Mouse (Mus musculus) granulocyte monocyte progenitor cell, adult 5-6 weeks (primary cell): Measurements from ENCODE around the gene Ugt2b5. TPM values are rescaled to one million over a fixed set of nuclear protein-coding genes. Genes with fewer than 3 reads are reported as not detected.
"Not testable (repeated sequence)": the region's sequence is repeated elsewhere in the genome, so short reads cannot be mapped to it uniquely, and the experiment has no call there.

Experiments
- ATAC-seq: replicated peaks from 2 replicates; pipeline ENCODE4 v1.8.0; 2016; ENCODE audit warnings: mild to moderate bottlenecking, moderate TSS enrichment, inconsistent platforms; ENCODE audit not compliant: poor library complexity, severe bottlenecking
- total RNA-seq, 2 experiments: library from RNA; stranded (forward) in 1 of 2; stranded (reverse) in 1 of 2; fragments of 200-712, 200-1000 nt in 1 of 2; fragments of >200 nt in 1 of 2; fragmentation: Nextera tagmentation in 1 of 2; gene quantifications; 2 replicates each; pipeline ENCODE4 v1.2.3; 2014 to 2017

Ugt2b5 gene
- not detected in 2 replicates for total RNA-seq (2014; fragmentation: Nextera tagmentation)
- total RNA-seq (2017): not detected in 2 replicates

- ATAC-seq: not testable (repeated sequence)
Measured at GRCm38 (mm10) chr5:87140196-87140595, at the start of gene Ugt2b5. TSS of gene Ugt2b5 (minus strand) at chr5:87140318.

- not testable (repeated sequence) for ATAC-seq
Measured at GRCm38 (mm10) chr5:87175780-87176179, 35.7 kb upstream of the Ugt2b5 start.

GRCm38 (mm10) chr5:87174671-87175070 is 34.6 kb upstream of the Ugt2b5 start:
- no peak for ATAC-seq

- ATAC-seq: no peak
Measured at GRCm38 (mm10) chr5:87147741-87148454, 7.8 kb upstream of the Ugt2b5 start.

- ATAC-seq: no peak
Measured at GRCm38 (mm10) chr5:87142865-87143456, 2.8 kb upstream of the Ugt2b5 start.

GRCm38 (mm10) chr5:87103697-87104096 is 36.4 kb downstream of the Ugt2b5 start:
- not testable (repeated sequence) for ATAC-seq

- ATAC-seq: no peak
Measured at GRCm38 (mm10) chr5:87092346-87093027, 47.6 kb downstream of the Ugt2b5 start, which contains the start of gene Ugt2b36. TSS of gene Ugt2b36 (minus strand) at chr5:87092555.

- no peak for ATAC-seq
Measured at GRCm38 (mm10) chr5:87091111-87091510, 49.0 kb downstream of the Ugt2b5 start.

GRCm38 (mm10) chr5:87089264-87089663 is 50.9 kb downstream of the Ugt2b5 start:
- no peak for ATAC-seq

- no peak for ATAC-seq
Measured at GRCm38 (mm10) chr5:87086269-87086668, 53.8 kb downstream of the Ugt2b5 start.

Other genes with a start within 250 kb of the Ugt2b5 start
- gene Ugt2b34, start 233.4 kb downstream of the Ugt2b5 start, total RNA-seq (2014; fragmentation: Nextera tagmentation): not detected in 2 replicates
- not detected in 2 replicates for gene Ugt2b34, start 233.4 kb downstream of the Ugt2b5 start, total RNA-seq (2017)
- gene Ugt2b1, start 213.8 kb downstream of the Ugt2b5 start, total RNA-seq (2014; fragmentation: Nextera tagmentation): not detected in 2 replicates
- not detected in 2 replicates for gene Ugt2b1, start 213.8 kb downstream of the Ugt2b5 start, total RNA-seq (2017)
- gene Ugt2b35, start 139.5 kb downstream of the Ugt2b5 start, total RNA-seq (2014; fragmentation: Nextera tagmentation): not detected in 2 replicates
- not detected in 2 replicates for gene Ugt2b35, start 139.5 kb downstream of the Ugt2b5 start, total RNA-seq (2017)
- not detected in 2 replicates for gene Ugt2b36, start 47.8 kb downstream of the Ugt2b5 start, total RNA-seq (2014; fragmentation: Nextera tagmentation)
- not detected in 2 replicates for gene Ugt2b36, start 47.8 kb downstream of the Ugt2b5 start, total RNA-seq (2017)
- gene Ugt2b37, start 114.5 kb upstream of the Ugt2b5 start, total RNA-seq (2014; fragmentation: Nextera tagmentation): not detected in 2 replicates
- not detected in 2 replicates for gene Ugt2b37, start 114.5 kb upstream of the Ugt2b5 start, total RNA-seq (2017)
- not detected in 2 replicates for gene Ugt2a3, start 196.9 kb upstream of the Ugt2b5 start, total RNA-seq (2014; fragmentation: Nextera tagmentation)
- not detected in 2 replicates for gene Ugt2a3, start 196.9 kb upstream of the Ugt2b5 start, total RNA-seq (2017)